Mouse (Mus musculus): ENCODE results near the gene Rp9.

DNA sequence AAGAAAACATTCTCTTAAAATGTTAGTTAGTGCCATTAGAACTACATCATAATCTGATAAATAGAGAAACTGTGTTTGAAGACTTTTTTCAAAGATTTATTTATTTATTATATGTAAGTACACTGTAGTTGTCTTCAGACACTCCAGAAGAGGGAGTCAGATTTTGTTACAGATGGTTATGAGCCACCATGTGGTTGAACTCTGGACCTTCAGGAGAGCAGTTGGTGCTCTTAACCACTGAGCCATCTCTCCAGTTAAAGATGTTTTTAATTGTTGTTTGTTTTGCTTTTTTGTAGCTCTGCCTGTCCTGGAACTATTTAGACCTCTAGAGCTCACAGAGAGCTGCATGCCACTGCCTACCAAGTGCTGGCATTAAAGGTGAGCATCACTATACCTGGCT, 14.5 kb downstream of the Rp9 start:
- TF ChIP-seq CTCF (IDR thresholded peaks at IDR 0.05; ENCODE audit: insufficient read depth, low read length) (no peak), POLR2A (IDR thresholded peaks at IDR 0.05; ENCODE audit: borderline replicate concordance, extremely low read depth, low read depth, low read length) (no peak)

Measured in lung, adult 2 months (tissue).